Mouse (Mus musculus) activated CD4-positive, CD25-positive, alpha-beta regulatory T cell, adult 4 months (primary cell): ENCODE measurements around the gene Slbp. TPM values are rescaled to one million over a fixed set of nuclear protein-coding genes. Genes with fewer than 3 reads are reported as not detected.
A peak's percentile ranks its signal among the peaks of the same experiment; 100 is the strongest.

ENCODE experiments used
- ATAC-seq: one replicate; pipeline ENCODE4 v1.8.0; 2017
- polyA plus RNA-seq, 2 experiments: library from polyadenylated mRNA; unstranded; fragments of 100-300 nt; shearing (Covaris generic); gene quantifications; one replicate each; pipeline ENCODE4 v1.2.1; 2017

Slbp gene
- polyA plus RNA-seq: 100 to 1,000 TPM; 182 to 187 TPM

DNA sequence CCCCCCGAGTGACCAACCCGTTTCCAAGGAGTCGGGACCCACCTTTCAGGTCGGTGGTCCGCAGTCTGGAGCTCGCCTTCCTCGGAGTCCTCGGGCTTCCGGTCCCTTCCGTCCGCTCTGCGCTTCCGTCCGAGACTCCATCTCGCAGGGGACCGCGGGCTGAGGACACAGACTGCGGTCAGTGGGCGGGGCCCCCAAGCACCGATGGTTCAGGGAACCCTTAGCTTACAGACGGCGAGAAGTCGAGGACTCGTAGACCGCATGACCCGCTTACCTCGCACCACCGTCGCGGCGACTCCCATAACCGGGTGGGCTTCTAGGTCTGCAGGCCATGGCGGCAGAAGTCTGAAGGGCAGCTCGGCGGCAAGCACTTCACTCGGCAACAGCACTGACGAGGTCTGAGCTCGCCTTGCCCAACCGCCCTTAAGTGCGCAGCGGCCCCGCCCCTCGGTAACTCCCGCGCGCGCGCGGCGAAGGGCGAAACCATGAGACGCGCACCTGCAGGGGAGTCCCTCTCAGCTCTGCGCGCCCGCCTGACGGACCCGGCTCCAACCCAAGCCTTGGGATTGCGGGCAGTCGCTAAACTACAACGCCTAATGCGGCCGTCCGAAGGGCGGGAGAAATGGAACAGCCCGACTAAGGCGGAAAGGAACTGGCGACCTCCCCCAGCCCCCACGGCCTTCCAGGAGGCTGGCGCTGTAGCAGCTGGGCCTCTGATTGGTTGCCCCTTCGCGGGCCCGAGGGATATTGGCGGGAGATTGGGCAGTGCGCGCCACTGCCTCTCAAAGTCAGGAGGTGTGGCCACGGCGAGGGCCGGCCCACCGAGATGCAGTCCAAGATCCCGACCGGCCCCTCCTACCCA lies at the start of gene Slbp:
Slbp (minus strand) TSS at position 654 of the 862 bp plus-strand sequence.
- peak; percentile 78 for ATAC-seq

DNA sequence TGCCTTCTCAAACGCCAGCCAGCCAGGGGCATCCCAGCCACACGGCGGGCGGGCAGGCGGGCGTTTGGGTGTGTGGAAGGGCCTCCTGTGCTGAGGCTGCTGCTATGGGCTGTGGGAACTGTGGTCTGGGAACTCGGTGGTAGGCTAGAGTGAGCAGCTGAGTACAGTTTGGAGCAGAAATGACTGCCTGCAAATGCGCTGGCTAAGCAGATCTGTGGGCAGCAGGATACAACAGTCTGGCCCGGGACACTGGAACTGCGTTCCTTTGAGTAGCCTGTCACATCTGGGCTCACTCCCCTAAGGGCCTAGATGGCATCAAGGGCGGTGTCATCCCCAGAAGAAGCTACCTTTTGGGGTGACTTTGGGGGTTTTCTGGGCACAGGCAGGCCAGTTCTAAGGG lies 49.5 kb upstream of the Slbp start:
- ATAC-seq: no peak

DNA sequence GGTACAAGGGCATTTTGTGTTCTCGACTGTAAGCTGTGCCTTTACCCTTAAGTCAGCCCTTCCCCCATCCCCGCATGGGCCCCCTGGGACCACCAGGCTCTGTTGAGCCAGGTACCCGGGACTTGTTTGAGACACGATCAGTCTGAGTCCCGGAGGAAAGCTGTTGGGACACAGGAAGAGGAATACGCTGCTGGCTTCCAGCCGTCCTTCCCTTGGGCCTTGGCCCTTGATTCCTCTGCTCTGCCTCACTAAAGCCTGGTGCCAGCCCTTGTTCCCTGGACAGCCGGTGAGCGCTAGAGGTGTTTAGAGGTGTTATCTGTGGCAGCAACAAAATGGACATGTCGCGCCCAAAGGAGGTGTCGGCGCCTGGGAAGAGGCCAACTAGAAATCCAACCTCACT lies 47.6 kb upstream of the Slbp start:
- no peak for ATAC-seq

DNA sequence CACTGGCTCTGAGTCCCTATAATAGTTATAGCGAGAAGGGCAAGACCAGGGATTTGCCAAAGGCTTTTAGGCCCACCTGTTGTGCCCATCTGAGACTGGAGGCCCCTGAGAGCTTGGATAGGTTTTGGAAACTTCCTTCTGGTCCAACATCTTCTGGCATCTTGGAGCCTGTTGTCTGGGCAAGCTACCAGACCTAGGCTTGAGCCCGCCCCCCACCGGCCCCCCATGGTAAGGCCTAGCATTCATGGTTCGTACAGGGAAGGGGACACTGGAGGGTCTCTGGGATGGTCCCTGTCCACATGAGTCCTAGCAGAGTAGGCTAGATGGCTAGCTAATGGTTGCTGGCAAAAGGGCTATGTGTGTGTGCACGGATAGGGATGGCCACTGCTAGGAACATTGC lies 46.3 kb upstream of the Slbp start:
- no peak for ATAC-seq

DNA sequence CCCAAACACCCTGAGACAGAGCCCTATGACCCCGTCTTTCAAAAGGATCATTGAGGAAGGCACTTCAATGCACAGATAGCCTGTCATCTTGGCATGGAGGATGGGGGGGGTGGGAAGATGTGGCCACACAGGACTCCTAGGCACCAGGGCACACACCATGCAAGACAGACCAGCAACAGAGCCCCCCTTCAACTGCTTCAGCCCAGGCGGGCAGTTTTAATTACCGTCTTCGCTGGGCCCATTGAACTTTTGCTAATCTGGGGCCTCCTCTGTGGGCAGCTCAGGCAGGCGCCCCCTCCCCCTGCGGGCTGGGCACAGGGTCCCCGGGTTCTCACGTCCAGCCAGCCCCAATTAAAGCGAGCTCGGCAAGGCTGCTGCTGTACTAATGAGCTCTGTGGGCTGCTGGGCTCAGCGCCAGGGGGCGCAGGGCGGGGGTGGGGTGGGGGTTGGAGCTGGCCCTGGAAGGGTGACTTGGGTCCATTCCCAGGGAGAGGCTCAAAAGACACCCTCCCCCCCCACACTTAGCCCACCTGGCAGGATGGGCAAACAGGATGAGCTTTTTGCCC lies 45.7 kb upstream of the Slbp start:
- no peak for ATAC-seq

DNA sequence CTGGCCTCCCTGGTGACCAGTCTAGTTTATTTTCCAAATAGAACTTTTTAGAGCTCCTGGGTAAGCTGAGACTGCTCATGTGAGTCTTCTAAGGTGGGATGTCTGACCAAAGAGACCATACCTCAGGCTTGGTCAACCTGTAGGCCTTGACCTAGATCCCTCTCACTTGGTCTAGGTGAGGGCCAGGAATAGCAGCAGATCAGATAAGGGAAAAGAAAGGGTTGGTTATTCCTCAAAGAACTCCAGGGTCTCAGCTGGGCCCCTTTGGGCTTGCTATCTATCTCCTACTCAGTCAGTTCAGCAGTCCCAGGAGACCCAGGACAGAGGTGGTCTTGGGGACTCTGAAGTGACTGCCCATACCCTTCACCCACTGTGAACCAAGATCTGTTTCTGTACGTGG lies 45.2 kb upstream of the Slbp start:
- ATAC-seq: no peak

DNA sequence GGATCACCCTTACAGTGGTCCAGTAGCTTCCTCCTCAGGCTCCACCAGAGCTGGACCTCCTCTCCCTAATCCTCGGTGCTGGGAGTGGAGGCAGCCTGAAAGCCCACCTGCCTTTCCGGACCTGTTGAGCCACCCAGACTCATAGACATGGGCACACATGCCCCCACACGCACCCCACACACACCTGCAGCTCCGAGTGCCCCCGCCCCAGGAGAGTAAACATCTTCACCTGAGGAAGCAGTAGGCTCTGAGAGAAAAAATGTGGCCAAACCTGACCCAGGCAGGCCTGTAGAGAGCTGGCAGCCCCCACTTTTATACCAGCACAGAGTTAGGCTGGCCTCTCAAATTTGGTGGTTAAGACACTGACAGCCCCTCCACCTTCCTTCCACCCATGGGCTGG lies 44.1 kb upstream of the Slbp start:
- ATAC-seq: no peak

DNA sequence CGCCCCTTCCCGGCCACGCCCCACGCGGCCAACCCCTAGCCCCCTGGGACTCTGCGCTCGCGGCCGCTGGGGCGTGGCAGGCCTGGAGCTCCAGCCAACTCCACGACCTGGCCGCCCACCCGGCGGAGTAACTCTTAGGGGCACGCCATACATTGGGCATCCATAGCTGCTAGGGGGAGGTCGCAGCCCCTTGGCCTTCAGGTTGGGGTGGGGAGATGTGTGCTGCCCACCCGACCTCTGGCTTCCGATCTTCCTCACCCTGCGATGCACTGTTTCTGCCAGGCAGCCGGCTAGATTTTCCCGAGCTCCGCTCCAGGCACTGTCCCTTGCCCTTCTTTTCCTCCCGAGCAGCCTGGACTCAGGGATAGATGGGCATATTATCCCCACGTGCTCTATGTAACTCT lies 43.3 kb upstream of the Slbp start:
- ATAC-seq: no peak

DNA sequence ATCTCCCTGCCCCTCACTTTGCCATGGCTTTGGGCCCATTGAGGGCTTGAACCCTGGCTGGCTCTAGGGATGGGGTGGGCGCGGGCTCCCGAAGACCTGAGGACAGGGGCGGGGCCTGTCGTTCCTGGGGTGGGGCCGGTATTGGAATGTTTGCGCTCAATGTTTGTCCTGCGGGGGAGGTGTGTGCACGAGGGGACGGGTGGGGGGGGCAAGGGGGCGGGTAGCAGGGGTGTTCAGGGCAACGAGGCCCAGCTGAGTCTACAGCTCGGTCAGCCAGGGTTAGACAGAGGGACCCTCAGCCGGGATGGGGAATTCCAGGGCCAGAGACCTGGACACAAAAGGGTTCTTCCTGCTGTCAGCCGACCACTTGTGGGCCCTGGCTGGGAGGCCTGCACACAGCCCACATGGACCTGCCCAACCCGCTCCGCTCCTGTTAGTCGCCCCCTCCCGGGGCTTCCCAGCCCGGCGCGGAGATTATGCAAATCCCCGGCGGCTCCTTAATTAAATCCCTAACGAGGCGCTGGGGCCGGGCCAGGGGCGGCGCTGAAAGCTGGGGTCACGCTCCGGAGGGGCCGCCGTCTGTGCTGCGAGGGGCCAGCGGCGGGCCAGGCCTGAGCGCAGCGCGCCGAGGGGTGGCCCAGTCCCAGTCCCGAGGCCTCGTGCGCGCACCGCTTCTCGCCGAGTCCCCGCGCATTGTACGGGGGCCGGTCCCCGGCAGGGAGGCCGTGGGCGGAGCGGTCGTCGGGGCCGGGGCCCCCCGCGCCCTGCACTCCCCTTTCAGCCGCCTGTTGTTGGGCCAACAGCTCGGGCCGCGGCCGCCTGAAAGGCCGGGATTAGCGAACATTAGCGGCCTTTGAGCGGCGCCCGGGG lies 42.7 kb upstream of the Slbp start:
- no peak for ATAC-seq

DNA sequence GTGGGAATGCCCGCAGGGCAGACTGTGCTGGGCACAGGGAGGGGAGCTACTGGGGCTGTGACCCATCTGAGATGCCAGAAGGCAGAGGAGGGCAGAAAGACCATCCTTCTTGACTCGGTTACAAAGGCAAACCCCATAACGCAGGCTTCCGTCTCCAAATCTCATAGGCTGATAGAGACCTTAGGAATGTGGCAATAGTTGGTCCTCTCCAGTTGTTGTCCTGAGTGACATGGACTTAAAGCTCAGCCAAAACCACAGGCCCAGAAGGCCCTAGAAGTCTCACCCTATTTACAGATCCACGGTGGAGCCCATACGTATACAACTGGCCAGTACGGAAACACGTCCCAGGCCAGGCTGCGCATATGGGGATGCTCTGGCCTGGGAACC lies 42.1 kb upstream of the Slbp start:
- ATAC-seq: no peak

DNA sequence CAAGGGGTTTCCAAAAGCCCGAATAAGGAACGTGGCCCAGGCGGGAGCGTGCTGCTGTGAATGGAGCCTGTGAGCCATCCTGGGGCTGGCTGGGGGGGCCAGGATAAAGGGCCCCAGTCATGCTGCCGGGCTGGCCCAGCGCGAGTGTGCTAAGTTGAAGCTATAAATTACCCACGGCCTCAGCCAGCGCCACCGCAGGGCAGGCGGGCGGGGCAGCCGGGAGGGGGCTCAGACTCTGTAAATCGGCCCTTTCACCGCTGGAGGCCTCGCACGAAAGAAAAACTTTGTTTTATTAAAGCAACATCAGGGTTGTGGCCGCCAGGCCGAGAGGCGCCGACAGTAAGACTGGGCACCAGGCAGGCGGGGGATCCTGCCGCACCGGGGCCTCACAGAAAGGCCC lies 40.0 kb upstream of the Slbp start:
- no peak for ATAC-seq

DNA sequence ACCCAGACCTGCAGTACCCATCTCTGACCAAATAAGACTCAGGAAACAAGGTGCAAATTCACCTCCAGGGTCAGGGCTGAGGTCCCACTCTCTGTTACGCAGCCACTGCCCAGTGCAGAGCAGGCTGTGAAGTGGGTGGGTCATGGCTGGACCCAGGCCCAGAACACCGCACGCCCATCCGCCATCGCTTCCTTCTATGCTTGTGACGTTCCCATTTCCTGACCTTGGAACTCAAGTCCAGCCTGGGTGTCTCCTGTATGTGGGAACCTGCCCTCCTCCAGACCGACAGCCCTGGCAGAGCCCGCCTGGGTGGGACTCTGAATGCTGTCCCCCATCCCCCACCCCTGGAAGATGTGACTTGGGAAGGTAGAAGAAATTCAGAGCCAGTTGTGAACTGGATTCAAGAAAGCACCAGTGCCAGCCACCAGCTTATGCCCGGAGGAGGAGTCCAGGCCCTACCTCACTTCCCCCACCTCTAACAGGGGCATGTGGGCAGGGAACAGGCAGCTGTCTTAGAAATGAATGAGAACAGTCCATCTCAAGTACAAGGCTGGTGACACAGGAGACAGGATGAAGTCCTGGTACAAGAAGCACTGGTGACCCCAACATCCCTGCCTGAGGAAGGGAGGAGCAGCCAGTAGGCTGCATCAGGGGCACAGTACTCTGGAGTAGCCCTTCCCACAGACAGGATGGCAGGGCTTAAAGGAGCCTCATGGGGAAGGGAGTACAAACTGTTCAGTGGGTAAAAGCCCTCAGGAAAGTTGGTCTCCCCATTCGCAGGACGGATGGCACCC lies 37.7 kb upstream of the Slbp start:
- ATAC-seq: no peak

DNA sequence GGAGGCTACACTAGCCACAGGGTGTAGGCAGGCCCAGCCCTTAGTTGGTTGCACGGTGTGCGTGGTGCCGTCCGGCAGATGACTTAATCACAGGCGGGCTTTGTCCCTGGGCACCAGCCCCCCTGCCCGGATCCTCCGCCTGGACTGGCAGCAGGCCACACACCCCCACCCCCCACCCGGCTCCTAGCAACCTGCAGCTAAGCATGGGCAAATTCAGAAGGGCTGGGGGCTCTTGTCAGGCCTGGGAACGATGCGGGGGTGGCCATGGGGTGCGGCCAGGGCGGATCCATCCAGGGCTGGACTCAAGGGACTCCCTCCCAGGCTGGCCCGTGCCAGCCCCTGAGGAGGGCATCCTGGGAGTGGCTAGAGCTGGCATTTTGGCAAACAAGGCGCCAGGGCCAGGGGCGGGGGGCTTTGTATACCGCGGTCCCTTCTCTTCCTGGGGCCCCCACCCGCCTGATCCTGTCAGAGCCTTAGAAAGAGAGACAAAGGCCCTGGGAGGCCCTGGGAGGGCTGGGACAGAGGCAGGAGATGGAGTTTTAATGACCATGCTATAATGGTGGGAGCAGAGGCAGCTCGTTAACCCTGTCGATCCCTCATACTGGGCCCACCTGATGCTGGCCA lies 37.0 kb upstream of the Slbp start:
- ATAC-seq: no peak

DNA sequence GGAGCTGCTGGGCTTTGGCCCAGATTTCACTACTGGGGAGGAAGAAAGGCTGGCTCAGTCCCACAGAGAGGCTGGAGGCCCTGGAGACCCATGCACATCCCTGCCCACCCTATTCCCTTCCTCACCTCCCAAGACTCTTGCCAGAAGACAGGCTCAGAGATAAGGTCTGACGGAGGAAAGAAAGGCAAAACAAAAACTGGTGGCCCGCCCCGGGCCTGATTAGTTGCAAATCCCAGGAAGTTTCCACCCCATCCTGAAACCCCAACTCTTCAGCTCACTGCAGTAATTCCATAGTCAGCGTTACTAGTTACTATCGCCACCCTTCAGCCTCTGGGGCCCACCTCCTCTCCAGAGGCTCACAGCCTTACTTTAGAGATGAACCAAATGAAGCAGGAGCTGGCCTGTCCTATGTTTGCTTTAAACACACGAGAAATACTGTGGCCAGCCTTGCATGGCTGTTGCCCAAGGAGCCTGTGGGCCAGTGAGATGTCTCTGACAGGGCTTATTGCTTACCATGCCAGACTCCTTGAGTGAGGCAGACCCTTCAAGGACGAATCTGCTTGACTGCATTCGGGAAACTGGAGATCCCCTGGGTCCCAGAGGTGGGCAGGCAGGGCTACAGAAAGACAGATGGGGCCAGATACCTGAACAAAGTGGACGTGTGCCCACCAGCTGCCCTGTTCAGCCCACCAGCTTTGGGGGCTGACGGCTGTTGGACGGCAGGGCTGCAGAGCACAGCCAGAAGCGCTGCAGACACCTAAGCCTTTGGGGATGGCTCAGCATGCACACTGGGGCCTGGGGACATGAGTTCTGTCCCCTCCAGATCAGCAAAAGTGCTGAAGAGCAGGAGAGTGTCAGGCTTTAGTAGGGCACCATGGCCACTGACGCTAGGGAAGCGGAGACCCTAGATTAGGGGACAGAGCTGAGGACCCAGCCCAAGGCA lies 36.2 kb upstream of the Slbp start:
- no peak for ATAC-seq

DNA sequence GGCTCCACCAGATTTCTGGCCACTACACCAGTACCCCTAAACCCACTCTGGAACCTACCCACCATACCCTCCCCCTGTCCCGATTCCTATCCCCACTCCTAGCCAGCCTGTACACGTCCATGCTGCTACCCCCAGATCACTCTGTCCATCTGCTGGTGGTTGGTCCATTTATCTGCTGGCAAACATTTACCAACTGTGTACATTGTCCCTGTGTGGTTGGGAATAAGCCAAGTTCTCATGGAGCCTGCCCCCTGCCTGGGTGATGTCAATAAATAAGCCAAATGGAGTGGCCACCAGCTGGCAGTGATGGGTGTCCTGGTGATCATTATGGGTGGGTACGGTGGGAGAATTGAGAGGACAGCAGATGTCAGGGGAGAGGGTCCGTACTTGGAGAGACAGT lies 34.8 kb upstream of the Slbp start:
- ATAC-seq: no peak

DNA sequence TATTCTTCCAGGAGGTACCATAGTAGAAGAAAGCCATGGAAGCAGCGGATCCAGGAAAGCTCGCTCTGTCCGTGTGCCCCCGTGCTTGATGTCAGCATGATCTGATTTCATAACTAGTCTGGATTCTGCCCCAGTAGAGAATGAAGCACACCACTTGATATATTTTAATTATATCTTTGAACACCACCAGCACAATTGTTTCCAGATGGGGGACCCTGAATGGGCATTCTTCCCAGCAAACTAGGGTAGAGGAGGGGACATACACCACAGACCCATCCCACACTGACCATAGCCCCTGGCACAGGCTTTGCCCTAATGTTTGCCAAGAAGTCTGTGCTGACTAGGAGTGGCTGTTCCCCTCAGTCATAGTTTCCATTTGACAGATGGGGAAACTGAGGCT lies 32.6 kb upstream of the Slbp start:
- ATAC-seq: no peak

DNA sequence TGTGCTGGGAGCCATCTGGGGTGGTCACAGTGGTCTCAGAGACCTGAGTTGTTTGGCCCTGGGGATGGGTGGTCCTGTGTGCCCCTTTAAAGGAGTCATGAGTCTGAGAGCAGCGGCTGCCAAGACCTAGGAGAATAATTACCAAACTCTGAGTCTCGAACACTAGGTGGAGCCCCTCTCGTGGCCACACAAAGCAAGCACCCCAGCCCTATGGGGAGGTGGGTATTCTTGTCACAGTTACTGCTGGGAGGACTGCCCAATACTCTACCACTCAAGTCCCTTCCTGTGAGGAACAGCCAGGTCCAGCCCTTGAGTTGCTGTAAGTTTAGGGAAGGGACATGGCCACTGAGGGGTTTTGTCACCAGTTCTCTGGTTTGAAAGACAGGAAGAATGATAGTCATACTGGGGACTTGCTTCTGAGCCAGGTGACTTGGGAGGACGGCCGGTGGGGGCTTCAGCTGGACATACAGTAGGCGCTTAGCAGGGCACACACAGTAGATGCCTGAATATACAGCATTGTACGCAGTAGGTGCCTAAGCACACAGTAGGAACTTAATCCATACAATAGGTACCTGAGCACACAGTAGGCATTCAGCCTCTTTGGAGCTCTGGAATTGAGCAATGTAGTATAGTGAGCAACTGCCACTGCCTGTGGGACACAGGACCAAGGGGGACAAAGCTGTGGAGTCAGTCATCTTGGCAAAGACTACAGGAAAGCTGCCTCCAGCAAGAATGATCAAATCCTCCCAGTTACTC lies 31.7 kb upstream of the Slbp start:
- no peak for ATAC-seq

DNA sequence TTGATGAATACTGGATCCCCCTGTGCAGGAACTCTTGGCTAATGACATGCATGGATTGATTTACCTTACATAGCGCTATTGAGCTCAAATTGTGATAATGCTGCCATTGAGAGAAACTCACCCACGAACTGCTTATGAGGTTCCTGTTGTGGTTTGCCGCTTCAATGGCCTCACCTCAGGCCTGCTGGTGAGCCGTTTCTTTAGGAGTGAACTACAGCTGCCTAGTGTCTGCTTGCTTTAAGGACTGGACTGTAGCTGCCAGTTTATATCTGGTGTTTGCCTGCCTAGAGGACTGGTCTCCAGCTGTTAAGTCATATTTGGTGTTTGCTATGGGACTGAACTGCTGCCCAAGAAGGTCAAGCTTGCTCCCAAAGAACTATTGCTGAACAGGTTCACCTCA lies 30.6 kb upstream of the Slbp start:
- no peak for ATAC-seq

DNA sequence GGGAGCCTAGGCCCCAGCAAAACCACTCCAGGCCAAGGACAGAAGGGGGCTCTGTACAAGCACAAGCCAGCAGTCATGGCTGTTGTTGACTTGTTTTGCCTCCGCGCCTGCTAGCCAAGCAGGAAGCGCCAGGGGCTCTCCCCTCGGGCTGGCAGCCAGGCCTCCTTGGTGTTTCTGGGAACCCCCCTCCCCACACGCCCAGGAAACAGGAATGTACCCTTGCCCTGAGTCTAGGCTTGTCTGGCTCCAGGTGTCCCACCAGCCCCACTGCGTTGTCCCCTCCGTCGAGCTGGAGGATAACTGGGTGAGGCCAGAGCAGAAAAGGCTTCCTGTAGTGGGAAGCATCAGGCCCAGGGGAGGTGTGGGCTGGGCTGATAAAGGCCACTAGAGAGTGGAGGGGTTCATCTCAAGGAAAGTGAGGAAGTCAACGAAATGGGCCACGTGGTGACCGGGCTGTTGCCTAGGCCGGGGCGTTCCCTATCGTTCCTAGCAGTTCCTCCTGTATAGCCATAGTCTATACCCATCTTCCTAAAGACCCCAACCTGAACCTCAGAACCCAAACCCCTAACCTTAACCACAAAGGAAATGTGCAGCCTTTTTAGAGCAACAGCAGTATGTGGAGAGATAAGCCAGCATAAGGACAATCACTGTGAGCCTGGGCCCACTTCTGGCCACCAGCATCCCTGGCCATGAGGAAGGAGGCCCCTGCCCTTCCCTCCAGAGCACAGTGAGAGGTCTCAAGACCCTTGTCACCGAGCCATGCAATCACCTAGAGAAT lies 29.4 kb upstream of the Slbp start:
- ATAC-seq: peak; percentile 72
